Mouse (Mus musculus) cerebellum, adult 2 months (tissue): ENCODE measurements around the gene Lrig2. TPM values are rescaled to one million over a fixed set of nuclear protein-coding genes. Genes with fewer than 3 reads are reported as not detected.
A peak's percentile ranks its signal among the peaks of the same experiment; 100 is the strongest.

ENCODE experiments used
- DNase-seq, 2 experiments: peaks; one replicate each; pipeline ENCODE4 v3.0.0; 2021
- H3K27ac ChIP-seq: fragments of 200-500 bp; 2 replicates; pipeline ENCODE4 v1.5.1; 2012; ENCODE audit warnings: low read length, control low read depth, inconsistent platforms; ENCODE audit not compliant: insufficient read depth
- H3K27me3 ChIP-seq: fragments of 200-500 bp; 2 replicates; pipeline ENCODE4 v1.6.1; 2012; ENCODE audit warnings: inconsistent platforms, mild to moderate bottlenecking, low read length, moderate library complexity; ENCODE audit not compliant: control insufficient read depth, insufficient read depth
- H3K4me1 ChIP-seq: fragments of 200-500 bp; 2 replicates; pipeline ENCODE4 v1.6.1; 2011; ENCODE audit warnings: low read length; ENCODE audit not compliant: control insufficient read depth, insufficient read depth
- H3K4me3 ChIP-seq: fragments of 200-500 bp; replicated peaks from 2 replicates; pipeline ENCODE3; 2011; ENCODE audit warnings: mild to moderate bottlenecking, low read depth, low read length, control low read depth; ENCODE audit not compliant: insufficient read depth
- CTCF ChIP-seq: fragments of 200-500 bp; IDR thresholded peaks from 2 replicates; pipeline ENCODE4 v1.5.1; 2011; ENCODE audit warnings: low read depth, mild to moderate bottlenecking, control low read depth, low read length, moderate library complexity, borderline replicate concordance; ENCODE audit not compliant: insufficient read depth
- POLR2A ChIP-seq: fragments of 200-500 bp; IDR thresholded peaks from 2 replicates; pipeline ENCODE4 v1.6.1; 2011; ENCODE audit warnings: low read length, control low read depth, borderline replicate concordance; ENCODE audit not compliant: insufficient read depth
- WGBS: fragments of 180-500 bp; shearing (Covaris S2); methylation state at CpG from one replicate; pipeline ENCODE4 v1.1.7; 2018; 5-methylcytosine and 5-hydroxymethylcytosine counted together
- polyA plus RNA-seq: library from polyadenylated mRNA; depleted of rRNA; stranded (reverse); fragments of >200 nt; gene quantifications from 2 replicates; pipeline ENCODE4 v1.2.3, GENCODE M21; 2012

Lrig2 gene
- polyA plus RNA-seq, 1 experiment, result 22.3 TPM

DNA sequence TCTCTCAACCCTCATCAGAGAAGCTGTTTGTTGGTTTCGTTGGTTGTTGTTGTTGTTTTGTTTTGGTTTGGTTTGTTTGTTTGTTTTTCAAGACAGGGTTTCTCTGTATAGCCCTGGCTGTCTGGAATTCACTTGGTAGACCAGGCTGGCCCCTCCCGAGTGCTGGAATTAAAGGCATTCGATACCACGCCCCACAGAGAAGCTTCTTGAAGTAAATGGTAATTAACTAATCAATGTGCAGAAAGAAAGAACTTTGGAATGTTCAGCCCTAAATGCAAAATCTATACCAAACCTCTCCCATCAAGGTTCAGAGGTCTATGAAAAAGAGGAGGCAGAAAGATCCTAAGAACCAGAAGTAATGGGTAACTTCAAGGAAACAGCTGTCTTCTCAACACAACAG is 15.5 kb downstream of the Lrig2 start:
- WGBS, result 92% methylated on average over 4 of the region's 4 CpGs
- no peak overlapping the region for H3K4me3 ChIP-seq
- H3K27ac ChIP-seq, result no peak overlapping the region

DNA sequence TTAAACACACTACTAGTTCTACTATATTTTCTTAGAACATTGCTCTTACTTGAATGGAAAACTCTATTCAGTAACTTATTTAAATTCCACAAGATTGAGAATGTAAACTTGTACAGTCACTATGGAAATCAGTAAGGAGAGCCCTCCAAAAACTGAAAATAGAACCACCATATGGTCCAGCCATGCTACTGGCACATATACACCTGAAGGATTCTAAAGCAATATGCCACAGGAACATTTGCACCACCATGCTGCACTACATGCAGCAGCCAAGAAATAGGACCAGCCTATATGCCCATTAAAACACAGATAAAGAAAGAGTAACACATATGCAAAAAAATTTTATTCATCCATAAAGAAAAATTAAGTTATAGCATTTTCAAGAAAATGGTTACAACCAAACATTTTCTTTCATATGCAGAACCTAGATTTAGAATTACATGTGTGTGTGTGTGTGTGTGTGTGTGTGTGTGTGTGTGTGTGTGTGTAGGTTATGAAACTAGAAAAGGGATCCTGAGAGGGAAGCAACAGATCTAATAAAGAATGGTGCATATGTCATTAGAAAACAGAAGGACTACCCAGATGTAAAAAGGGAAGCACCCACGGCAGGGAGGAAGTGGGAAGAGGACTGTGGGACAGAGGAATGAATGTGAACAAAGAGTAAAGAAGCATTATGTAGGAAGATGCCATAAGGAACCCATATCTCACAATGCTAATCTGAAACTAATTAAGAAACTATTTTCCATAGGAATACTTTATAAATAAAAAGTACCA is 30.6 kb downstream of the Lrig2 start:
- WGBS, result 52% methylated on average over 1 of the region's 1 CpGs
- H3K4me1 ChIP-seq, result peaks cover 3% of the 10 kb centered on the region; the same call in 1 of the 2 replicates
- no peak overlapping the region for H3K4me3 ChIP-seq
- DNase-seq, result peak in 1 of 2 experiments; percentile 53
- H3K27ac ChIP-seq, result no peak overlapping the region
- TF ChIP-seq POLR2A (no peak), CTCF (no peak)
- H3K27me3 ChIP-seq, result no peaks in the 10 kb centered on the region

More for the DNA sequence above, 15.5 kb downstream of the Lrig2 start:
- H3K4me1 ChIP-seq, result no peaks in the 10 kb centered on the region
- no peak for DNase-seq
- TF ChIP-seq POLR2A, result no peak
- no peak for TF ChIP-seq CTCF
- no peaks in the 10 kb centered on the region for H3K27me3 ChIP-seq

DNA sequence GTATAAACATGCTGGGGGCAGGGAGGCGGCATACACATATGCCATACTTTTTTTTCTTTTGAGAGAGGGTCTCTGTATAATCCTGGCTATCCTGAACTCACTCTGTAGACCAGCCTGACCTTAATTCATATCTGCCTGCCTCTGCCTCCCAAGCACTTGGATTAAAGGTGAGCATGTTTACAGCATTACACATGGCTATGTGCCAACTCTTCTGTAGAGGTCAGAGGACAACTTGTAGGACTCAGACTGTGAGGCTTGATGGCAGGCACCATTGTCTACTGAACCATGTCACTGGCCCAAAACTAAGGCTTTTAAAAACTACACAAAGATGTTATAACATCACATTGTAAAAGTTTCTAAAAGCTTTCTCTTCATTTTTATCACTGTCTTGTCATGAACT is 33.7 kb downstream of the Lrig2 start:
- WGBS, result 100% methylated on average over 1 of the region's 1 CpGs
- no peaks in the 10 kb centered on the region for H3K27me3 ChIP-seq
- no peak overlapping the region for H3K4me3 ChIP-seq
- H3K27ac ChIP-seq, result no peak overlapping the region
- H3K4me1 ChIP-seq, result peaks cover 3% of the 10 kb centered on the region; the same call in 1 of the 2 replicates
- DNase-seq, result no peak
- no peak for TF ChIP-seq CTCF
- TF ChIP-seq POLR2A, result no peak

DNA sequence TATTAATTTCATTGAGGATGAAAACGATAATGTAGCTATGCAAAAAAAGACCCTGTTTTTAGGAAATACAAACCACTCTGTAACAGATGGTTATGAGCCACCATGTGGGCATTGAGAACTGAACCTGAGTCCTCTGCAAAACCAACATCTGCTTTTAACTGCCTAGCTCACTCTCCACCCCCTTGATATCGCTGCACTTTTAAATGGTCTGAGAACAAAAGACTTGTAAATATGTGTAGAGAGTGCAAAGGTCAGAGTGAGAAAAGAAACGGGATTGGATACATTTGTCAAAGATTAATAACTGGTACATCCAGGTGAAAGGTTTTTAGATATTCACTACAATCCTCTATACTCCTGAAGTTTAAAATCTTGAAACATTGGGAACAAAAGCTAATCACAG is 42.3 kb downstream of the Lrig2 start:
- H3K27ac ChIP-seq, result no peak overlapping the region
- H3K4me3 ChIP-seq, result no peak overlapping the region
- 76% methylated on average over 3 of the region's 3 CpGs for WGBS
- H3K4me1 ChIP-seq, result no peaks in the 10 kb centered on the region
- no peak for DNase-seq
- TF ChIP-seq POLR2A, result no peak
- TF ChIP-seq CTCF, result no peak
- H3K27me3 ChIP-seq, result no peaks in the 10 kb centered on the region

DNA sequence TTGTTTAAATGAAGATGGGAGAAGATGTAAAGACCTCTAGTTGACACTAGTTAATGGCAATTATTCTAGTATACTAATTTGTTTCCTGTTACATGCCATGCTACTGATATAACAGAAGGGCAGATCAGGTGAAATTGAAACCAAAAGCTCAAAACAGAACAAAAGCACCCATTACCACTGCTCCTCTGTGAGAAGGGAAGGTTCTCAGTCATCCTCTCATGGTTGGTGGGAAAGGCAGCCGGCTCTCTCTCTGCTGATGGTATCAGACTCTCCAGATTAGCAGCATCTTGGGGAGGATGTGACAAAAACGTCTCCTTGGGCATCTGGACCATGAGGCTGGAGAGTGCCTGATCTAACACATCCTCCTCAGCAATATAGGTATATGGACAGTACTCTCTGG is 50.5 kb downstream of the Lrig2 start:
- no peaks in the 10 kb centered on the region for H3K27me3 ChIP-seq
- DNase-seq, result no peak
- 77% methylated on average over 2 of the region's 2 CpGs for WGBS
- H3K27ac ChIP-seq, result no peak overlapping the region
- H3K4me3 ChIP-seq, result no peak overlapping the region
- no peaks in the 10 kb centered on the region; the same call in 1 of the 2 replicates for H3K4me1 ChIP-seq
- no peak for TF ChIP-seq POLR2A
- no peak for TF ChIP-seq CTCF

DNA sequence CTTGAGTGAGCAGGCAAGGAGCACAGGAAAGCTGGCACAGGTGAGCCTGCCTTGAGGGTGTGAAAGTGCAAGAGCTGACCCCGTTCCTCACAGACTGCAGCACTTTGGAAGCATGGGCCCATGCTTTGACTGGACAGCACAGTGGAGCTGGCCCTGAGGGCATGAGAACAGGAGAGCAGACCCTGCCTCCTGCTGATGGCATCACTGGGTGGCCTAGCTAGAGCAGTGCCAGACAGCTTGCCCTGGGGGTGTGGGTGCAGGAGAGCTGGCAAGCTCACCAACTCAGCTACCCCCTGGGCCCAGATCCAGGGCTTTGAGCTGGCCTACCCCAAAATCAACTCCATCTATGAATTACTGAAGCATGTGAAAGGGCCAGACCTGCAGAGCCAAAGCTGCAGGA is 53.1 kb downstream of the Lrig2 start:
- Histone ChIP-seq H3K27me3 (no peaks in the 10 kb centered on the region), H3K27ac (no peak overlapping the region), H3K4me1 (no peaks in the 10 kb centered on the region; the same call in 1 of the 2 replicates), H3K4me3 (no peak overlapping the region)
- no peak for DNase-seq
- 62% methylated on average over 1 of the region's 1 CpGs for WGBS
- no peak for TF ChIP-seq CTCF

DNA sequence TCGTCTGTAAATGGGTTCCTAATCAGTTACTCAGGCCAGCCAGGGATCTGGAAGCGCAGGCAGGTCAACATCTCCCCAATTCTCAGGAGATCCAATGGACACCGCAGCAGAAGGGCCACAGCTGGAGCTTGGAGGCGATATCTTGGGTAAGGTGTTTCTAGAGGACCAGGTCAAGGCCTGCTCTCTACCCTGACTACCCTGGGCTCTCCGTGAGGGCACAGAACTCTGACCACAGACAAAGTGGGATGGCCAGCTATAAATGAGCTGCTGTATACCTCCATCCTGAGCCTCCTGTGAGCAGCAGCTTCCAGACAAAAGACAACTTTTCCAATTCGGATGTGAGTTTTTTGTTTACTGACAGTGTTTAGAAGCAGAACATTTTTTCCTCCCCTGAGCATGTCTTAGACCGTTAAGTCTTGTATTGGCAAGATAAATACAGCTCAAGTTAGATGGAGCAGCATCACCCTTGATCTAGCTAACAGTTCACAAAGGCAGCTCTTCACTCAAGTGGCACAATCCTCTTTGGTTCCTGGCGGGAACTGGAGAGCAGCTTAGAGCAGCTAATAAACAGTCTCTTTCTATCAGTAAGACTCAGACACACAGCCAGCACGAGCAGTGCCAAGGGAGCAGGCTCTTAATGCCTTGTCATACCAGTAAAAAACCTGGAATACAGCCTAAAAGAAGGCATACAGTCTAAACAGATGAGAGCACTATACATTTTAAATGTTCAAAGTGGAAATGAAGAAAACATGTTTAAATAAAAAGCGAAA is 56.0 kb downstream of the Lrig2 start:
- Histone ChIP-seq H3K27me3 (no peaks in the 10 kb centered on the region), H3K4me1 (no peaks in the 10 kb centered on the region; the same call in 1 of the 2 replicates), H3K4me3 (no peak overlapping the region), H3K27ac (no peak overlapping the region)
- 77% methylated on average over 10 of the region's 10 CpGs for WGBS
- DNase-seq, result no peak
- TF ChIP-seq CTCF (no peak), POLR2A (no peak)

DNA sequence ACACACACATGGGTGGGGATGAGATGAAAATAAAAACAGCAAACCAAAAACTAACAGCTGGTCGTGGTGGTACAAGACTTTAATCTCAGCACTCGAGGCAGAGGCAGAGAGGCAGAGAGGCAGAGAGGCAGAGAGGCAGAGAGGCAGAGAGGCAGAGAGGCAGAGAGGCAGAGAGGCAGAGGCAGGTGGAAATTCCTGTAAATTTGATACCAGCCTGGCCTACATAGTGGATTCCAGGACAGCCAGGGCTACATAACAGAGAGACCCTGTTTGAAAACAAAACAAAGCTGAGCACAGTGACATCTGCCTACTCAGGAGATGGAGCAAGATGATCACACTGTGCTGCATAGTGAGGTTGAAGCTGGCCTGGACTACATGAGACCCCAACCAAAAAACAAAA is 64.5 kb downstream of the Lrig2 start:
- Histone ChIP-seq H3K27me3 (no peaks in the 10 kb centered on the region), H3K27ac (no peak overlapping the region), H3K4me3 (no peak overlapping the region), H3K4me1 (peaks cover 18% of the 10 kb centered on the region)
- DNase-seq, result no peak
- TF ChIP-seq CTCF, result no peak
- TF ChIP-seq POLR2A, result no peak
- 86% methylated on average over 2 of the region's 2 CpGs for WGBS
